Mouse (Mus musculus): ENCODE data around the gene Rbm18.

Rbm18 gene

GRCm38 (mm10) chr2:36104436-36104955 is 32.1 kb downstream of the Rbm18 start:
- CTCF ChIA-PET = no interaction called here

- CTCF ChIA-PET = no interaction called here
Observed at GRCm38 (mm10) chr2:36103555-36104367, 32.8 kb downstream of the Rbm18 start.

- CTCF ChIA-PET = no interaction called here
Observed at GRCm38 (mm10) chr2:36103069-36103554, 33.5 kb downstream of the Rbm18 start.

GRCm38 (mm10) chr2:36102559-36102946 is 34.0 kb downstream of the Rbm18 start:
- CTCF ChIA-PET = interaction anchor here (0.6 kb wide), 1 partner anchor 138 kb away, joined by 3 read pairs; no protein-coding TSS in a partner anchor

- CTCF ChIA-PET = interaction anchor here (0.6 to 0.8 kb wide), 2 partner anchors 18 to 138 kb away, joined by 3 to 10 read pairs; no protein-coding TSS in a partner anchor
Observed at GRCm38 (mm10) chr2:36101866-36102558, 34.6 kb downstream of the Rbm18 start.

- CTCF ChIA-PET = no interaction called here
Observed at GRCm38 (mm10) chr2:36099739-36100138, 36.8 kb downstream of the Rbm18 start.

GRCm38 (mm10) chr2:36098021-36098420 is 38.6 kb downstream of the Rbm18 start:
- CTCF ChIA-PET = no interaction called here

- CTCF ChIA-PET = no interaction called here
Observed at GRCm38 (mm10) chr2:36097129-36097815, 39.3 kb downstream of the Rbm18 start.

GRCm38 (mm10) chr2:36093914-36094475 is 42.6 kb downstream of the Rbm18 start:
- CTCF ChIA-PET = no interaction called here

GRCm38 (mm10) chr2:36093301-36093700 is 43.3 kb downstream of the Rbm18 start:
- CTCF ChIA-PET = no interaction called here

- CTCF ChIA-PET = no interaction called here
Observed at GRCm38 (mm10) chr2:36092748-36093147, 43.8 kb downstream of the Rbm18 start.

GRCm38 (mm10) chr2:36090853-36091741 is 45.5 kb downstream of the Rbm18 start:
- CTCF ChIA-PET = interaction anchor here (0.6 kb wide), 1 partner anchor 188 kb away, joined by 4 read pairs; no protein-coding TSS in a partner anchor

GRCm38 (mm10) chr2:36089190-36089589 is 47.4 kb downstream of the Rbm18 start:
- CTCF ChIA-PET = no interaction called here

- CTCF ChIA-PET = no interaction called here
Observed at GRCm38 (mm10) chr2:36085041-36085440, 51.5 kb downstream of the Rbm18 start.

- CTCF ChIA-PET = no interaction called here
Observed at GRCm38 (mm10) chr2:36082802-36083580, 53.6 kb downstream of the Rbm18 start.

- CTCF ChIA-PET = interaction anchor here (0.5 kb wide), 1 partner anchor 45 kb away, joined by 6 read pairs; no protein-coding TSS in a partner anchor
Observed at GRCm38 (mm10) chr2:36081446-36081845, 55.1 kb downstream of the Rbm18 start.

GRCm38 (mm10) chr2:36077160-36077761 is 59.3 kb downstream of the Rbm18 start:
- CTCF ChIA-PET = interaction anchor here (0.7 kb wide), 1 partner anchor 9 kb away, joined by 6 read pairs; no protein-coding TSS in a partner anchor

GRCm38 (mm10) chr2:36075210-36075609 is 61.4 kb downstream of the Rbm18 start:
- CTCF ChIA-PET = no interaction called here

GRCm38 (mm10) chr2:36073781-36074180 is 62.8 kb downstream of the Rbm18 start:
- CTCF ChIA-PET = no interaction called here
